Mouse (Mus musculus) midbrain, embryonic 15.5 days (tissue): Measurements from ENCODE around the gene Hist2h4. TPM values are rescaled to one million over a fixed set of nuclear protein-coding genes. Genes with fewer than 3 reads are reported as not detected.
A peak's percentile ranks its signal among the peaks of the same experiment; 100 is the strongest.
"Not testable (repeated sequence)": the region's sequence is repeated elsewhere in the genome, so short reads cannot be mapped to it uniquely, and the experiment has no call there.

Source experiments
- ATAC-seq: fragments of 200-750 bp; cut with Nextera tagmentation; replicated peaks from 2 replicates; pipeline ENCODE4 v1.8.0; 2017; ENCODE audit warnings: moderate TSS enrichment
- H3K27ac ChIP-seq: fragments of 300-500 bp; sonication (generic); 2 replicates; pipeline ENCODE4 v1.5.1; 2015; ENCODE audit warnings: mild to moderate bottlenecking, inconsistent platforms
- H3K27me3 ChIP-seq: fragments of 300-500 bp; sonication (generic); replicated peaks from 2 replicates; pipeline ENCODE4 v1.6.1; 2015; ENCODE audit warnings: inconsistent platforms
- H3K36me3 ChIP-seq: fragments of 300-500 bp; sonication (generic); replicated peaks from 2 replicates; pipeline ENCODE4 v1.6.1; 2015; ENCODE audit warnings: inconsistent platforms
- H3K4me1 ChIP-seq: fragments of 300-500 bp; sonication (generic); 2 replicates; pipeline ENCODE4 v1.6.1; 2015; ENCODE audit warnings: inconsistent platforms
- H3K4me2 ChIP-seq: fragments of 300-500 bp; sonication (generic); 2 replicates; pipeline ENCODE4 v1.6.1; 2015; ENCODE audit warnings: inconsistent platforms, mild to moderate bottlenecking, moderate library complexity
- H3K4me3 ChIP-seq: fragments of 300-500 bp; sonication (generic); 2 replicates; pipeline ENCODE4 v1.5.1; 2015; ENCODE audit warnings: mild to moderate bottlenecking, inconsistent platforms
- H3K9ac ChIP-seq: fragments of 300-500 bp; sonication (generic); 2 replicates; pipeline ENCODE4 v1.6.1; 2015; ENCODE audit warnings: mild to moderate bottlenecking, inconsistent platforms
- H3K9me3 ChIP-seq: fragments of 300-500 bp; sonication (generic); 2 replicates; pipeline ENCODE4 v1.6.1; 2016; ENCODE audit warnings: inconsistent platforms
- WGBS: fragments of 180-500 bp; shearing (Covaris S2); methylation state at CpG from one replicate; pipeline ENCODE4 v1.1.7; 2015; ENCODE audit warnings: mixed read lengths; 5-methylcytosine and 5-hydroxymethylcytosine counted together
- polyA plus RNA-seq: library from polyadenylated mRNA; unstranded; fragments of >200 nt; fragmentation: Nextera tagmentation; extraction: Ambion mirVana; gene quantifications from 2 replicates; pipeline ENCODE4 v1.2.1, GENCODE M21; 2015

The Hist2h4 gene
- 5.6 and 6.1 TPM in 2 replicates for polyA plus RNA-seq

- peaks cover 33% of the 10 kb centered on the region for H3K4me1 ChIP-seq
- H3K36me3 ChIP-seq = no peaks in the 10 kb centered on the region
- peak within 1 kb of the TSS; percentile 72 for H3K4me2 ChIP-seq
- peak; percentile 90 for ATAC-seq
- H3K27me3 ChIP-seq = no peaks in the 10 kb centered on the region
- H3K9ac ChIP-seq = peak within 1 kb of the TSS; percentile 74
- H3K4me3 ChIP-seq = peak within 1 kb of the TSS; percentile 62
- H3K27ac ChIP-seq = peak within 1 kb of the TSS; percentile 98
- under 1% methylated on average over 40 of the region's 40 CpGs for WGBS
- no peaks in the 10 kb centered on the region for H3K9me3 ChIP-seq
These were observed at the start of gene Hist2h4 for GRCm38 (mm10) chr3:96262979-96263550. TSS of gene Hist2h4 (minus strand) at chr3:96263311.

- Histone ChIP-seq H3K27ac (no peak overlapping the region), H3K4me2 (no peak overlapping the region), H3K9me3 (no peaks in the 10 kb centered on the region), H3K4me1 (no peaks in the 10 kb centered on the region), H3K27me3 (no peaks in the 10 kb centered on the region), H3K9ac (no peak overlapping the region), H3K36me3 (no peaks in the 10 kb centered on the region), H3K4me3 (no peak overlapping the region)
- no peak for ATAC-seq
- WGBS = 66% methylated on average over 8 of the region's 8 CpGs
These were observed 49.4 kb upstream of the Hist2h4 start for GRCm38 (mm10) chr3:96312341-96313098.

GRCm38 (mm10) chr3:96309441-96309840, 46.3 kb upstream of the Hist2h4 start:
- ATAC-seq = no peak
- Histone ChIP-seq H3K9me3 (no peaks in the 10 kb centered on the region), H3K4me1 (no peaks in the 10 kb centered on the region), H3K27me3 (no peaks in the 10 kb centered on the region), H3K36me3 (no peaks in the 10 kb centered on the region), H3K4me3 (no peak overlapping the region), H3K4me2 (no peak overlapping the region), H3K9ac (no peak overlapping the region), H3K27ac (no peak overlapping the region)
- 75% methylated on average over 3 of the region's 3 CpGs for WGBS

GRCm38 (mm10) chr3:96306506-96306905, 43.4 kb upstream of the Hist2h4 start:
- no peak for ATAC-seq
- H3K9ac ChIP-seq = no peak overlapping the region
- H3K4me1 ChIP-seq = no peaks in the 10 kb centered on the region
- no peaks in the 10 kb centered on the region for H3K27me3 ChIP-seq
- H3K9me3 ChIP-seq = no peaks in the 10 kb centered on the region
- H3K27ac ChIP-seq = no peak overlapping the region
- H3K4me3 ChIP-seq = no peak overlapping the region
- 88% methylated on average over 9 of the region's 9 CpGs for WGBS
- H3K36me3 ChIP-seq = no peaks in the 10 kb centered on the region
- no peak overlapping the region for H3K4me2 ChIP-seq

GRCm38 (mm10) chr3:96302076-96302475, 39.0 kb upstream of the Hist2h4 start:
- H3K36me3 ChIP-seq = no peaks in the 10 kb centered on the region
- 88% methylated on average over 5 of the region's 5 CpGs for WGBS
- H3K9ac ChIP-seq = no peak overlapping the region
- H3K4me1 ChIP-seq = no peaks in the 10 kb centered on the region
- H3K27ac ChIP-seq = no peak overlapping the region
- no peak overlapping the region for H3K4me2 ChIP-seq
- no peaks in the 10 kb centered on the region for H3K27me3 ChIP-seq
- no peak overlapping the region for H3K4me3 ChIP-seq
- H3K9me3 ChIP-seq = no peaks in the 10 kb centered on the region
- no peak for ATAC-seq

GRCm38 (mm10) chr3:96300706-96301529, 37.8 kb upstream of the Hist2h4 start:
- Histone ChIP-seq H3K27me3 (no peaks in the 10 kb centered on the region), H3K4me1 (no peaks in the 10 kb centered on the region), H3K4me3 (no peak overlapping the region), H3K9me3 (no peaks in the 10 kb centered on the region), H3K36me3 (no peaks in the 10 kb centered on the region), H3K4me2 (no peak overlapping the region), H3K9ac (no peak overlapping the region), H3K27ac (no peak overlapping the region)
- no peak for ATAC-seq
- 77% methylated on average over 26 of the region's 26 CpGs for WGBS

- no peak overlapping the region for H3K9ac ChIP-seq
- H3K36me3 ChIP-seq = no peaks in the 10 kb centered on the region
- ATAC-seq = no peak
- WGBS = 98% methylated on average over 2 of the region's 2 CpGs
- no peaks in the 10 kb centered on the region for H3K9me3 ChIP-seq
- no peak overlapping the region for H3K27ac ChIP-seq
- H3K4me2 ChIP-seq = no peak overlapping the region
- H3K4me3 ChIP-seq = no peak overlapping the region
- no peaks in the 10 kb centered on the region for H3K4me1 ChIP-seq
- H3K27me3 ChIP-seq = no peaks in the 10 kb centered on the region
These were observed 36.5 kb upstream of the Hist2h4 start for GRCm38 (mm10) chr3:96299562-96299961.

- H3K9ac ChIP-seq = no peak overlapping the region
- 0 out of 2 replicates have a peak, but pooled peaks cover 3% of the 10 kb centered on the region for H3K27me3 ChIP-seq
- ATAC-seq = no peak
- H3K4me2 ChIP-seq = no peak overlapping the region
- WGBS = 90% methylated on average over 4 of the region's 4 CpGs
- no peaks in the 10 kb centered on the region for H3K36me3 ChIP-seq
- H3K4me3 ChIP-seq = no peak overlapping the region
- H3K27ac ChIP-seq = no peak overlapping the region
- H3K4me1 ChIP-seq = no peaks in the 10 kb centered on the region
- H3K9me3 ChIP-seq = no peaks in the 10 kb centered on the region
These were observed 35.2 kb upstream of the Hist2h4 start for GRCm38 (mm10) chr3:96298360-96298759.

- 79% methylated on average over 4 of the region's 4 CpGs for WGBS
- Histone ChIP-seq H3K9me3 (no peaks in the 10 kb centered on the region), H3K4me3 (no peak within 1 kb of the TSS), H3K4me2 (no peak within 1 kb of the TSS), H3K36me3 (no peaks in the 10 kb centered on the region), H3K27me3 (0 out of 2 replicates have a peak, but pooled peaks cover 4% of the 10 kb centered on the region), H3K4me1 (no peaks in the 10 kb centered on the region), H3K9ac (no peak within 1 kb of the TSS), H3K27ac (no peak within 1 kb of the TSS)
- ATAC-seq = no peak
These were observed 30.7 kb upstream of the Hist2h4 start, which contains the start of gene Fcgr1 for GRCm38 (mm10) chr3:96293787-96294186. TSS of gene Fcgr1 (minus strand) at chr3:96293969.

- Histone ChIP-seq H3K4me2 (no peak overlapping the region), H3K27me3 (0 out of 2 replicates have a peak, but pooled peaks cover 4% of the 10 kb centered on the region), H3K27ac (no peak overlapping the region), H3K4me1 (no peaks in the 10 kb centered on the region), H3K36me3 (no peaks in the 10 kb centered on the region), H3K9me3 (no peaks in the 10 kb centered on the region), H3K4me3 (no peak overlapping the region), H3K9ac (no peak overlapping the region)
- ATAC-seq = no peak
- WGBS = 49% methylated on average over 5 of the region's 5 CpGs
These were observed 30.3 kb upstream of the Hist2h4 start for GRCm38 (mm10) chr3:96293368-96293767.

- H3K9me3 ChIP-seq = no peaks in the 10 kb centered on the region
- no peak overlapping the region for H3K9ac ChIP-seq
- 75% methylated on average over 6 of the region's 6 CpGs for WGBS
- H3K36me3 ChIP-seq = no peaks in the 10 kb centered on the region
- H3K4me3 ChIP-seq = no peak overlapping the region
- H3K4me1 ChIP-seq = no peaks in the 10 kb centered on the region
- ATAC-seq = no peak
- H3K27me3 ChIP-seq = 0 out of 2 replicates have a peak, but pooled peaks cover 4% of the 10 kb centered on the region
- no peak overlapping the region for H3K4me2 ChIP-seq
- H3K27ac ChIP-seq = no peak overlapping the region
These were observed 29.5 kb upstream of the Hist2h4 start for GRCm38 (mm10) chr3:96292641-96293040.

GRCm38 (mm10) chr3:96290727-96291126, 27.6 kb upstream of the Hist2h4 start:
- not testable (repeated sequence) for H3K9ac ChIP-seq, H3K27me3 ChIP-seq, H3K4me1 ChIP-seq, H3K9me3 ChIP-seq, H3K4me3 ChIP-seq, H3K4me2 ChIP-seq, H3K27ac ChIP-seq, H3K36me3 ChIP-seq, ATAC-seq
- WGBS = 98% methylated on average over 3 of the region's 3 CpGs
